Mouse (Mus musculus): ENCODE results near the gene Tnik. TPM values are rescaled to one million over a fixed set of nuclear protein-coding genes. Genes with fewer than 3 reads are reported as not detected.

Gene Tnik
- total and polyA plus RNA-seq, 2 experiments from 2014 or later: 61.7 to 105 TPM

DNA sequence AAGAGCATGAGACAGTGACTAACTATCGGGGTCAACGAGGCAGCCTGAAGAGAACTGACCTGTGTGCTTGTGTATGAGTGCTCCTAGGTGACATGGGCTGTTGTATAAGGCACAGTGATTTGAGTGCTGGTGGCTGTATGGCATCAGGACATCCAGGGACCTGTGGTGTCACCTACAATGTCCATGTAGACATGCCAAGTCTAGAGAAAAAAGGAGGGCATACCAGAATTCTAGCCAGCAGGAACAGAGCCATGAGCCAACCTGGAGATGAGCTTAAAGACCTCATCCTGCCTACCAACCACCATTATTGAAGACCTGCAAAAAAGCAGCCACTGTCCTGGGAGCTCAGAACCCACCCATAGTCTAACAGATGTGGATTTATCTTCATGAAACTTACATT is 127.2 kb downstream of the Tnik start:
- no peak for ATAC-seq

GRCm38 (mm10) chr3:28392542-28392941 is 129.5 kb downstream of the Tnik start:
- Histone ChIP-seq H3K27ac (no peak overlapping the region), H3K9ac (replicated peaks; ENCODE audit: low read length) (no peak overlapping the region), H3K36me3 (ENCODE audit: insufficient read depth, low read length) (no peaks in the 10 kb centered on the region), H3K4me3 (ENCODE audit: low read length) (no peak overlapping the region), H3K27me3 (ENCODE audit: insufficient read depth, low read length) (no peaks in the 10 kb centered on the region), H3K4me1 (ENCODE audit: insufficient read depth, low read length) (no peaks in the 10 kb centered on the region), H3K9me3 (ENCODE audit: low read length) (no peaks in the 10 kb centered on the region), H3K4me2 (ENCODE audit: low read depth, low read length) (no peak overlapping the region)
- TF ChIP-seq CTCF (IDR thresholded peaks at IDR 0.05; ENCODE audit: low read depth): no peak
- DNase-seq (ENCODE audit: low spot score) (no peak), ATAC-seq (no peak)

More for the DNA sequence above, 127.2 kb downstream of the Tnik start:
- Histone ChIP-seq H3K36me3 (ENCODE audit: insufficient read depth, low read length) (no peaks in the 10 kb centered on the region), H3K27ac (no peak overlapping the region), H3K4me2 (ENCODE audit: low read depth, low read length) (no peak overlapping the region), H3K9ac (replicated peaks; ENCODE audit: low read length) (no peak overlapping the region), H3K4me3 (ENCODE audit: low read length) (no peak overlapping the region), H3K4me1 (ENCODE audit: insufficient read depth, low read length) (peaks cover 1% of the 10 kb centered on the region; the same call in 1 of the 2 replicates), H3K27me3 (ENCODE audit: insufficient read depth, low read length) (no peaks in the 10 kb centered on the region), H3K9me3 (ENCODE audit: low read length) (no peaks in the 10 kb centered on the region)
- 95% methylated on average over 2 of the region's 2 CpGs for WGBS
- no peak for DNase-seq (ENCODE audit: low spot score)
- no peak for TF ChIP-seq CTCF (IDR thresholded peaks at IDR 0.05; ENCODE audit: low read depth)

DNA sequence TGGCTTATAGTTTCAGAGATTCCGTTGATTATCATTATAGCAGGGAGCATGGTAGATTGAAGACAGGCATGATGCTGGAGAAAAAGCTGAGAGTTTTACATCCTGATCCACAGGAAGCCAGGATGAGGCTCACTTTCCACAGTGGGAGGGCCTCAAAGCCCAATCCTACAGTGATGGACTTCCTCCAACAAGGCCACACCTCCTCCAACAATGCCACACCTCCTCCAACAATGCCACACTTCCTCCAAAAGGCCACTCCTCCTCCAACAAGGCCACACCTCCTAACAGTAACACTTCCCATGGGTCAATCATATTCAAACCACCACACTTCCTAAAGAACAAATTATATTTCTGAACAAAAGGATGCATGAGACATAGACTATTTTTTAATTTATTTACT is 135.8 kb downstream of the Tnik start:
- WGBS: 100% methylated on average over 1 of the region's 1 CpGs
- no peak overlapping the region for H3K4me3 ChIP-seq (ENCODE audit: low read length)
- no peak overlapping the region for H3K27ac ChIP-seq
- no peak overlapping the region for H3K9ac ChIP-seq (replicated peaks; ENCODE audit: low read length)
- no peaks in the 10 kb centered on the region for H3K36me3 ChIP-seq (ENCODE audit: insufficient read depth, low read length)
- no peaks in the 10 kb centered on the region for H3K9me3 ChIP-seq (ENCODE audit: low read length)
- H3K27me3 ChIP-seq (ENCODE audit: insufficient read depth, low read length): no peaks in the 10 kb centered on the region
- ATAC-seq (no peak), DNase-seq (ENCODE audit: low spot score) (no peak)
- no peak for TF ChIP-seq CTCF (IDR thresholded peaks at IDR 0.05; ENCODE audit: low read depth)
- H3K4me1 ChIP-seq (ENCODE audit: insufficient read depth, low read length): no peaks in the 10 kb centered on the region; the same call in 1 of the 2 replicates
- no peak overlapping the region for H3K4me2 ChIP-seq (ENCODE audit: low read depth, low read length)

DNA sequence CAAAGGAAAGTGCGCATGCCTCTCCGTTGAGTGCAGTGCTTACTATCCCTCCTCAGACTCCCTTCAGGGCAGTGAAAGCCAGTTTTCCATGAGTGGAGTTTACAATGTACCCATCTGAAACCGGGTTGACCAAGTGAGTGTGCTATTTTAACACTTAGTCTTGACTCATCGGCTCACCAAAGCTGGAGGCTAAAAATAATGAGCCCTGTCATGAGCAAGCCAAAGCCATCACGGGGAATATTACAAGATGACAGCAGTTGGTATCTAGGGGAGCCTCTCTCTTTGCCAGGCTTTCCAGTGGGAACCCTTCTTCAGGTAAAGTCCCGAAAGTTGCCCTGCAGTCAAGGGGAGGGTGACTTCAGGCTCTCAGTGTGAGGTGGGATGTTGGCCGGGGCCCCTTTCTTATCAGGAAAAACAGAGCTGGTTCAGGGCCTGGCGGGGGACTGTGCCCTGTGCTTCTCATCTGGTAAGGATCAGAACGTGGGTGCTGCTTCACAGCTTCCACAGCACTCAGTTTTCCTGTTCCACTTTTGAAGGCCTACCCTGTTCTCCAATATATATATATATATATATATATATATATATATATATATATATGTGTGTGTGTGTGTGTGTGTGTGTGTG is 136.7 kb downstream of the Tnik start:
- Histone ChIP-seq H3K4me2 (ENCODE audit: low read depth, low read length) (no peak overlapping the region), H3K4me1 (ENCODE audit: insufficient read depth, low read length) (no peaks in the 10 kb centered on the region; the same call in 1 of the 2 replicates), H3K9ac (replicated peaks; ENCODE audit: low read length) (no peak overlapping the region), H3K9me3 (ENCODE audit: low read length) (no peaks in the 10 kb centered on the region), H3K36me3 (ENCODE audit: insufficient read depth, low read length) (no peaks in the 10 kb centered on the region), H3K4me3 (ENCODE audit: low read length) (no peak overlapping the region), H3K27ac (no peak overlapping the region), H3K27me3 (ENCODE audit: insufficient read depth, low read length) (no peaks in the 10 kb centered on the region)
- 82% methylated on average over 9 of the region's 9 CpGs for WGBS
- ATAC-seq (no peak), DNase-seq (ENCODE audit: low spot score) (no peak)
- no peak for TF ChIP-seq CTCF (IDR thresholded peaks at IDR 0.05; ENCODE audit: low read depth)

- Histone ChIP-seq H3K4me1 (ENCODE audit: insufficient read depth, low read length) (peaks cover 6% of the 10 kb centered on the region), H3K9ac (replicated peaks; ENCODE audit: low read length) (no peak overlapping the region), H3K4me3 (ENCODE audit: low read length) (no peak overlapping the region), H3K4me2 (ENCODE audit: low read depth, low read length) (no peak overlapping the region), H3K9me3 (ENCODE audit: low read length) (no peaks in the 10 kb centered on the region), H3K27ac (peak overlapping the region; percentile 68), H3K36me3 (ENCODE audit: insufficient read depth, low read length) (no peaks in the 10 kb centered on the region), H3K27me3 (ENCODE audit: insufficient read depth, low read length) (no peaks in the 10 kb centered on the region)
- WGBS: 50% methylated on average over 9 of the region's 9 CpGs
- no peak for TF ChIP-seq CTCF (IDR thresholded peaks at IDR 0.05; ENCODE audit: low read depth)
- DNase-seq (ENCODE audit: low spot score) (no peak), ATAC-seq (no peak)
Observed at GRCm38 (mm10) chr3:28401335-28401734, 138.3 kb downstream of the Tnik start.

- no peak for ATAC-seq
Observed at GRCm38 (mm10) chr3:28402221-28402620, 139.2 kb downstream of the Tnik start.

DNA sequence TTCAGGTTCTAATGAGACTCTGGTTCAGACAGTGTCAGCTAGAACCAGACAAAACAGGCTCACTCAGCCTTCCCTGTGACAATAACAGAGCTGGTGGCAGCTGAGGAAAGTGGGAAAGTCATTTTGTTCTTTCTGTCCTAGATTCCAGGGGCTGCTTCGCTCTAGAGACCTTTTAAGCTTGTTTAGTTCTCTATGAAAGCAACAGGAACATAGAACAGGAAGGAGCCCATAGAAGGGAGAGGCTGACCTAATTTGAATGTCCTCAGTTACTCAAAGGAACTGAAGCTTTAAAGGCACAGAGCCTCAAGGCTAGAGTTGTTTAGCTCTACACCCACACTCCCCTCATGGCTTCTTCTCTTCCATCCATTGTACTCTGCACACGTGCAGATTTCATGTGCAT is 142.4 kb downstream of the Tnik start:
- no peak for TF ChIP-seq CTCF (IDR thresholded peaks at IDR 0.05; ENCODE audit: low read depth)
- peak; percentile 48 for ATAC-seq
- H3K27me3 ChIP-seq (ENCODE audit: insufficient read depth, low read length): no peaks in the 10 kb centered on the region
- no peak for DNase-seq (ENCODE audit: low spot score)
- H3K4me3 ChIP-seq (ENCODE audit: low read length): no peak overlapping the region
- no peaks in the 10 kb centered on the region for H3K9me3 ChIP-seq (ENCODE audit: low read length)
- WGBS: 59% methylated on average over 2 of the region's 2 CpGs
- H3K4me1 ChIP-seq (ENCODE audit: insufficient read depth, low read length): peaks cover 11% of the 10 kb centered on the region
- no peaks in the 10 kb centered on the region for H3K36me3 ChIP-seq (ENCODE audit: insufficient read depth, low read length)
- H3K9ac ChIP-seq (replicated peaks; ENCODE audit: low read length): no peak overlapping the region
- H3K4me2 ChIP-seq (ENCODE audit: low read depth, low read length): no peak overlapping the region
- peak overlapping the region; percentile 72 for H3K27ac ChIP-seq

More at GRCm38 (mm10) chr3:28402221-28402620, 139.2 kb downstream of the Tnik start:
- no peak for TF ChIP-seq CTCF (IDR thresholded peaks at IDR 0.05; ENCODE audit: low read depth)
- no peaks in the 10 kb centered on the region for H3K27me3 ChIP-seq (ENCODE audit: insufficient read depth, low read length)
- no peaks in the 10 kb centered on the region for H3K36me3 ChIP-seq (ENCODE audit: insufficient read depth, low read length)
- no peak overlapping the region for H3K4me3 ChIP-seq (ENCODE audit: low read length)
- H3K9ac ChIP-seq (replicated peaks; ENCODE audit: low read length): no peak overlapping the region
- H3K27ac ChIP-seq: peak overlapping the region; percentile 51
- no peak overlapping the region for H3K4me2 ChIP-seq (ENCODE audit: low read depth, low read length)
- no peaks in the 10 kb centered on the region for H3K9me3 ChIP-seq (ENCODE audit: low read length)
- 53% methylated on average over 6 of the region's 6 CpGs for WGBS
- peaks cover 8% of the 10 kb centered on the region for H3K4me1 ChIP-seq (ENCODE audit: insufficient read depth, low read length)
- DNase-seq (ENCODE audit: low spot score): no peak
